Mouse (Mus musculus) heart, postnatal 0 days (tissue): ENCODE data around the gene Dek.

Experiments used
- CTCF ChIP-seq: IDR thresholded peaks from 2 replicates; pipeline ENCODE4 v1.5.1; 2016; ENCODE audit warnings: antibody characterized with exemption, control low read depth, low read depth
- EP300 ChIP-seq: IDR thresholded peaks from 2 replicates; pipeline ENCODE4 v1.6.1; 2016; ENCODE audit warnings: antibody characterized with exemption, low read depth

GRCm38 (mm10) chr13:47153206-47153605 is 47.2 kb upstream of the Dek start:
- TF ChIP-seq CTCF (no peak), EP300 (no peak)
